Mouse (Mus musculus): ENCODE results near the gene Dnajb9. TPM values are rescaled to one million over a fixed set of nuclear protein-coding genes. Genes with fewer than 3 reads are reported as not detected.

Gene Dnajb9
- polyA plus RNA-seq, 1 experiment from 2014 or later, result 12.7 TPM

- Histone ChIP-seq H3K27ac (no peak overlapping the region), H3K27me3 (ENCODE audit: poor library complexity, severe bottlenecking) (no peaks in the 10 kb centered on the region), H3K36me3 (replicated peaks) (peaks cover 10% of the 10 kb centered on the region), H3K9me3 (no peaks in the 10 kb centered on the region), H3K4me1 (no peaks in the 10 kb centered on the region), H3K4me3 (no peak overlapping the region)
- 81% methylated on average over 4 of the region's 4 CpGs for WGBS
- DNase-seq (ENCODE audit: extremely low spot score, low spot score), result no peak
These were observed 12.1 kb downstream of the Dnajb9 start for GRCm38 (mm10) chr12:44197873-44198525.

- no peak for DNase-seq (ENCODE audit: extremely low spot score, low spot score)
- H3K9me3 ChIP-seq, result no peaks in the 10 kb centered on the region
- peaks cover 8% of the 10 kb centered on the region for H3K4me1 ChIP-seq
- no peaks in the 10 kb centered on the region for H3K27me3 ChIP-seq (ENCODE audit: poor library complexity, severe bottlenecking)
- no peak overlapping the region for H3K4me3 ChIP-seq
- WGBS, result 67% methylated on average over 9 of the region's 9 CpGs
- H3K27ac ChIP-seq, result no peak overlapping the region
- H3K36me3 ChIP-seq (replicated peaks), result no peaks in the 10 kb centered on the region
These were observed 28.8 kb downstream of the Dnajb9 start for GRCm38 (mm10) chr12:44181081-44181982.

- Histone ChIP-seq H3K4me1 (peaks cover 13% of the 10 kb centered on the region), H3K27ac (no peak overlapping the region), H3K9me3 (no peaks in the 10 kb centered on the region), H3K36me3 (replicated peaks) (no peaks in the 10 kb centered on the region), H3K27me3 (ENCODE audit: poor library complexity, severe bottlenecking) (no peaks in the 10 kb centered on the region), H3K4me3 (no peak overlapping the region)
- DNase-seq (ENCODE audit: extremely low spot score, low spot score), result no peak
- 80% methylated on average over 2 of the region's 2 CpGs for WGBS
These were observed 33.1 kb downstream of the Dnajb9 start for GRCm38 (mm10) chr12:44177038-44177355.

GRCm38 (mm10) chr12:44176331-44177037, 33.6 kb downstream of the Dnajb9 start:
- 76% methylated on average over 10 of the region's 10 CpGs for WGBS
- H3K9me3 ChIP-seq, result no peaks in the 10 kb centered on the region
- no peak overlapping the region for H3K4me3 ChIP-seq
- no peaks in the 10 kb centered on the region for H3K36me3 ChIP-seq (replicated peaks)
- H3K27ac ChIP-seq, result peak overlapping the region; percentile 56; the same call in 1 of the 2 replicates
- DNase-seq (ENCODE audit: extremely low spot score, low spot score), result no peak
- peaks cover 13% of the 10 kb centered on the region for H3K4me1 ChIP-seq
- no peaks in the 10 kb centered on the region for H3K27me3 ChIP-seq (ENCODE audit: poor library complexity, severe bottlenecking)

GRCm38 (mm10) chr12:44166949-44167348, 43.2 kb downstream of the Dnajb9 start:
- Histone ChIP-seq H3K4me1 (0 out of 2 replicates have a peak, but pooled peaks cover 3% of the 10 kb centered on the region), H3K27me3 (ENCODE audit: poor library complexity, severe bottlenecking) (no peaks in the 10 kb centered on the region), H3K27ac (no peak overlapping the region), H3K4me3 (no peak overlapping the region), H3K9me3 (no peaks in the 10 kb centered on the region), H3K36me3 (replicated peaks) (no peaks in the 10 kb centered on the region)
- DNase-seq (ENCODE audit: extremely low spot score, low spot score), result no peak

- Histone ChIP-seq H3K27me3 (ENCODE audit: poor library complexity, severe bottlenecking) (no peaks in the 10 kb centered on the region), H3K4me3 (no peak overlapping the region), H3K4me1 (no peaks in the 10 kb centered on the region), H3K9me3 (peaks cover 3% of the 10 kb centered on the region; the same call in 1 of the 2 replicates), H3K36me3 (replicated peaks) (no peaks in the 10 kb centered on the region), H3K27ac (no peak overlapping the region)
- WGBS, result 91% methylated on average over 1 of the region's 1 CpGs
- no peak for DNase-seq (ENCODE audit: extremely low spot score, low spot score)
These were observed 50.8 kb downstream of the Dnajb9 start for GRCm38 (mm10) chr12:44159349-44159748.

Small RNA genes within 50 kb of the gene (microRNA-seq; reads per million reads assigned to microRNA genes)
- not detected for gene Mir5627

Other genes with a start within 250 kb of the Dnajb9 start
- gene Pnpla8, start 11.0 kb upstream of the Dnajb9 start, polyA plus RNA-seq (2016; fragmentation: Nextera tagmentation; extraction: Ambion mirVana), result 47.7 and 48.6 TPM in 2 replicates
- 19.4 and 22.6 TPM in 2 replicates for gene Nrcam, start 118.6 kb upstream of the Dnajb9 start, polyA plus RNA-seq (2016; fragmentation: Nextera tagmentation; extraction: Ambion mirVana)